Mouse (Mus musculus) lung, adult 2 months (tissue): ENCODE measurements around the gene Rusc1.

Experiments
- CTCF ChIP-seq: fragments of 200-500 bp; IDR thresholded peaks from 2 replicates; pipeline ENCODE4 v1.5.1; 2011; ENCODE audit warnings: mild to moderate bottlenecking, low read length, control low read depth; ENCODE audit not compliant: insufficient read depth
- POLR2A ChIP-seq: fragments of 200-500 bp; IDR thresholded peaks from 2 replicates; pipeline ENCODE4 v1.6.1; 2011; ENCODE audit warnings: low read depth, mild to moderate bottlenecking, control low read depth, low read length, borderline replicate concordance; ENCODE audit errors: extremely low read depth

- TF ChIP-seq CTCF (no peak), POLR2A (no peak)
Observed at GRCm38 (mm10) chr3:89136365-89136764, 43.3 kb upstream of the Rusc1 start.
